Mouse (Mus musculus): Measurements from ENCODE around the gene Aes.

- no peak for TF ChIP-seq MAX (IDR thresholded peaks at IDR 0.05; ENCODE audit: low read depth)
- no peak for TF ChIP-seq USF1 (IDR thresholded peaks at IDR 0.05; ENCODE audit: low read depth)
- no peak for TF ChIP-seq POLR2A (IDR thresholded peaks at IDR 0.05; ENCODE audit: insufficient read length, low read depth)
- TF ChIP-seq POLR2AphosphoS2 (IDR thresholded peaks at IDR 0.05; ENCODE audit: insufficient read length, low read depth), result no peak
- TF ChIP-seq TCF12 (IDR thresholded peaks at IDR 0.05; ENCODE audit: insufficient read depth, poor library complexity, severe bottlenecking), result no peak
- no peak for TF ChIP-seq MYOD1 (IDR thresholded peaks at IDR 0.05; ENCODE audit: control insufficient read depth in 1 of 3, insufficient read length in 2 of 3, low read depth in 2 of 3)
- no peak for TF ChIP-seq E2F4 (IDR thresholded peaks at IDR 0.05; ENCODE audit: insufficient read depth)
- no peak for TF ChIP-seq REST (IDR thresholded peaks at IDR 0.05; ENCODE audit: insufficient read depth, insufficient read length)
- TF ChIP-seq CEBPB (IDR thresholded peaks at IDR 0.05; ENCODE audit: insufficient read depth, poor library complexity, severe bottlenecking), result no peak
- no peak for TF ChIP-seq TCF3 (IDR thresholded peaks at IDR 0.05; ENCODE audit: insufficient read length, low read depth)
- TF ChIP-seq SRF (IDR thresholded peaks at IDR 0.05; ENCODE audit: control insufficient read depth, insufficient read length, low read depth), result no peak
These were observed 10.4 kb downstream of the Aes start for GRCm38 (mm10) chr10:81569507-81570237.
